Mouse (Mus musculus): ENCODE data around the gene Slc9a3r1. TPM values are rescaled to one million over a fixed set of nuclear protein-coding genes. Genes with fewer than 3 reads are reported as not detected.

The Slc9a3r1 gene
- 98.7 TPM for polyA plus RNA-seq (2021)

DNA sequence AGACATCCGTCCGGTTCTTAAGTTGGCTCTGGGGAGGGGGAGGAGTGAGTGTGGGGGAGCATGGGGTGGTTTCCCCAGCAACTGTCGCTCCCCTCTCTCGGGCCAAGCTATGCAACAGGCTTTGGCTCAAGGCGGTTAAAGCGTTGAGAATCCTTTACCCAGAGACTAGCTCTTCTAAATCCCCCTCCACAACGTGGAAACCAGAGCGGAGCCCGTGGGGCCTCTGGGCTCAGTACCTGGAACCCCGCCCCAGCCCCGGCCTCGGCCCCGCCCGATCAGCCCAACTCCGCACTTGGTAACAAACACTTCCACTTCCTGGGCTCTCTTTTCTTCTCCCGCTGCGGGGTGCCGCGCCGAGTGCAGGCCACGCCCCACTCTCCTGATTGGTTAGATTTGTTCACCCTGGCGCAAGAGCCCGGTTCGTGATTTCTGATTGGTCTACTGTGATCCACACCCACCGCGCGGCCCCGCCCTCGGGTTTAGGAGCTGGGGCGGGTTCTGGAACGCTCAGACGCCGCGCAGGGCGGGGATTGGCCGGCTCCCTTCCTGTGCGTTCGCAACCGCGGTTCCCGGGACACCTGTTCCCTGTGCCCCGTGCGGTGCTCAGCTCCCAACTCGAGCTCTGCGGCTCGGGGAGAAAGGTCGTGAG lies at the start of gene Slc9a3r1:
TSS of gene Slc9a3r1 (plus strand) at position 510 of the 649 bp plus-strand sequence.
- ATAC-seq (peak; percentile 74), DNase-seq (ENCODE audit: low read depth, low spot score) (no peak)
- no peaks in the 10 kb centered on the region for H3K27me3 ChIP-seq
- ChIA-PET POLR2A (interaction anchor here (1.0 to 2.9 kb wide), 5 partner anchors 10 to 29 kb away, joined by 3 to 16 read pairs (median 5); partner anchors contain the start of genes Nat9 and Tmem104), CTCF (interaction anchor here (1.0 to 6.3 kb wide), 4 partner anchors 9 to 26 kb away, joined by 3 to 74 read pairs (median 5); no protein-coding TSS in a partner anchor)
- TF ChIP-seq CTCF (IDR thresholded peaks at IDR 0.05) = no peak
- in situ Hi-C loops (cut with MboI; ENCODE audit: low pct_unique_long_range_greater_than_20kb) = no loop called here

DNA sequence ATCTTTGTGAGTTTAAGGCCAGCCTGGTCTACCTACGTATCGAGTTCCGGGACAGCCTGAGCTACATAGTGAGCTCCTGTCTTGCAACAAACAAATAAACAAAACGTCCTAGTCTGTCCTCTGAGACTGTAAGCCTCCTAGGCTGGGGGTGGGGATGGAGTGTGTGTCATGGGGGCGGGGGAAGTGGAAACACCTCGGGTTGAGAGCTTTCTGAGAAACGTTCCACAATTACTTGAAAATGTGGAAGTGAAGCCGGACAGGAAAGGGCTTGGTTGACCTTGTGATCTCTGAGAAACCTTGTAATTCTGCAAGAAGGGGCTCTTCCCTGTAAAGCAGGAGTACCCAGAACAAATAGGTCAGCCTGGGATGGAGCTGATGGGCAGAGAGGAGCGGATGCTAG lies 43.7 kb upstream of the Slc9a3r1 start:
- DNase-seq (ENCODE audit: low read depth, low spot score) (no peak), ATAC-seq (no peak)
- CTCF ChIA-PET = no interaction called here
- TF ChIP-seq CTCF (IDR thresholded peaks at IDR 0.05) = no peak
- in situ Hi-C loops (cut with MboI; ENCODE audit: low pct_unique_long_range_greater_than_20kb) = no loop called here
- H3K27me3 ChIP-seq = peaks cover 21% of the 10 kb centered on the region
- POLR2A ChIA-PET = no interaction called here

DNA sequence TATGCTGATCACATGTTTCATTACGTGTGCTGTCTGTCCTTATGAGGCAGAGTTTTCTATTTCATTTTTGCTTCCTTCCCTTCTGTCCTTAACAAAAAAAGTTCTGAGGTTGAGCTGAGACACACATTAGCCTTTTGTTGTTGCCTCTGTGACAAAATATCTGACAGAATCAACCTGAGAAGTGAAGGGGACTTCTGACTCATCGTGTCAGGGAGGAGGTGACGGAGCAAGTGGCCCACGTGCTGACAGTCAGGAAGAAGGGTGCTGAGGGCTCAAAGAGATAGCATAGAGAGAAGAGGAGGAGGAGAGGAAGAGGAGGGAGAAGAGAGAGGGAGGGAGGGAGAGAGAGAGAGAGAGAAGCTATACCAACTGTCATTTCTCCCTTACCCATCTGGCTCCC lies 34.7 kb upstream of the Slc9a3r1 start:
- CTCF ChIA-PET = no interaction called here
- POLR2A ChIA-PET = no interaction called here
- in situ Hi-C loops (cut with MboI; ENCODE audit: low pct_unique_long_range_greater_than_20kb) = no loop called here
- ATAC-seq (no peak), DNase-seq (ENCODE audit: low read depth, low spot score) (no peak)
- no peaks in the 10 kb centered on the region for H3K27me3 ChIP-seq
- no peak for TF ChIP-seq CTCF (IDR thresholded peaks at IDR 0.05)

DNA sequence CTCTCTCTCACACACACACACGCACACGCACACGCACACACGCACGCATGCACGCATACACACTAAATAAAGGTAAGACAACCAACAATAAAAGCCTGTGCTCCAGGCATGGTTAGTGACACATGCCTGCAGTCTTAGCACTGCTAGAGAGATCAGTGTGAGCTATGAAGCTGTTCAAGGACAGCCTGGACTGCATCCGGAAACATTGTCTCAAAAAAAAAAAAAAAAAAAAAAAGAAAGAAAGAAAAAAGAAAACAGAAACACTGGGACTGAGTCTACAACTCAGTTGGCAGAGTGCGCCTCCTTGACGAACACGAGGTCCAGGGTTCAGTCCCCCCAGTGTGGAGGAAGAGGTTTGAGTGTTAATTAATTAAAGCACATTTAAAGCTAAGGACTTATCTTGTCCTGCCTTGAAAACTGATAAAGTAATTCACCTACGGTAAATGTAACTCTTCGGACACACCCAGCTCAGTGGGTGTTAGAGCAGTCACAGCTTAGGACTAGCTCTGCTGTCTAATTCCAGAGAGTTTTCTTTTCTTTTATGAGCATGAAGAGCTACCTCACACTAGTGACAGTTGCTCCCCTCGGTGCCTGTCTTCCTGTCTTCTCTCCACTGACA lies 33.5 kb upstream of the Slc9a3r1 start:
- no peaks in the 10 kb centered on the region for H3K27me3 ChIP-seq
- POLR2A ChIA-PET = no interaction called here
- no peak for TF ChIP-seq CTCF (IDR thresholded peaks at IDR 0.05)
- DNase-seq (ENCODE audit: low read depth, low spot score) (no peak), ATAC-seq (no peak)
- CTCF ChIA-PET = no interaction called here
- in situ Hi-C loops (cut with MboI; ENCODE audit: low pct_unique_long_range_greater_than_20kb) = no loop called here

DNA sequence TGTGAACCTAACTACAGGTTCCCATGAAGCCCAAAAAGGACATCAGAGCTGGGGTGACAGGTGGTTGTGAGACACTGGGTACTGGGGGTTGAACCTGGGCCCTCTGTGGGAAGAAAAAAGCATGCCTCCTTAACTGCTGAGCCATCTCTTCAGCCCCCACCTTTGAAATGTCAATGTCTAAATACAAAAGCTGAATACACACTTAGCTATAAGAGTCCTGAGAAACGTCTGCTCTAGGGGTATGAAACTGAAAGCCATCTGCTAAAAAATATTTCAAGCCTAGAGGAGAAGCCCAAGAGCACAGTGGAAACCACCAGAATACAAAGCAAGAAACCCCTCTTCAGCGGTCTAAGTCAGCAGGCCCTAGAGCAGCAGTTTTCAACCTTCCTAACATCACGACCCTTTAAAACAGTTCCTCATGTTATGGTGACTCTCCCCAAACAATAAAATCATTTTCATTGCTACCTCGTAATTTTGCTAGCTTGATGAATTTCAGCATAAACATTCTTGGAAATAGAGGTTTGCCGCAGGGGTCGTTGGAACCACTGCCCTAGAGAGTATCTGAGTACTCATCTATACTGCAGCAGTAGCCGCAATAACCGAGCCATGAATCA lies 31.3 kb upstream of the Slc9a3r1 start:
- CTCF ChIA-PET = no interaction called here
- no peak for TF ChIP-seq CTCF (IDR thresholded peaks at IDR 0.05)
- in situ Hi-C loops (cut with MboI; ENCODE audit: low pct_unique_long_range_greater_than_20kb) = no loop called here
- no peak for DNase-seq (ENCODE audit: low read depth, low spot score)
- ATAC-seq = no peak
- no peaks in the 10 kb centered on the region for H3K27me3 ChIP-seq
- POLR2A ChIA-PET = no interaction called here

DNA sequence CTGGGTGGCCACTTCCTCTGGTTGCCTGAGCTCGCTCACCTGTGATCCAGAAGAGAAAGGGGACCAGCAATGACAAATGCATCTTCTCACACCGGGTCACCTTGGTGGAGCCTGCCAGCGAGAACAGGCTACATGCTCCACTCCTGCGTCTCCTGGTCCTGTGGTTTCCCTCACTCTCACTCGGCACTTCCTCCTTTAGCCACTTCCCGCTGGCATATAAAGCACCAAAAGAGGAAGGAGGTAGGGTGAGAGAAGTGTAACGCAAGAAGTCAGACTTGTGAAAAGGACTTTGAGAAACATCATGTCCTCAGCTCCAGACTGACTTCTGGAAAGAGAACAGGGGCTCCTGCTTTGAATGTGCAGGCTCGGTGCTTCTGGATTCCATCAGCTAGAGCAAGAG lies 29.3 kb upstream of the Slc9a3r1 start, which contains the start of gene Cd300lf:
TSS of gene Cd300lf (minus strand) at position 193 of the 400 bp plus-strand sequence.
- in situ Hi-C loops (cut with MboI; ENCODE audit: low pct_unique_long_range_greater_than_20kb) = no loop called here
- peaks cover 4% of the 10 kb centered on the region for H3K27me3 ChIP-seq
- ATAC-seq (no peak), DNase-seq (ENCODE audit: low read depth, low spot score) (no peak)
- ChIA-PET POLR2A (no interaction called here), CTCF (no interaction called here)
- TF ChIP-seq CTCF (IDR thresholded peaks at IDR 0.05) = no peak

DNA sequence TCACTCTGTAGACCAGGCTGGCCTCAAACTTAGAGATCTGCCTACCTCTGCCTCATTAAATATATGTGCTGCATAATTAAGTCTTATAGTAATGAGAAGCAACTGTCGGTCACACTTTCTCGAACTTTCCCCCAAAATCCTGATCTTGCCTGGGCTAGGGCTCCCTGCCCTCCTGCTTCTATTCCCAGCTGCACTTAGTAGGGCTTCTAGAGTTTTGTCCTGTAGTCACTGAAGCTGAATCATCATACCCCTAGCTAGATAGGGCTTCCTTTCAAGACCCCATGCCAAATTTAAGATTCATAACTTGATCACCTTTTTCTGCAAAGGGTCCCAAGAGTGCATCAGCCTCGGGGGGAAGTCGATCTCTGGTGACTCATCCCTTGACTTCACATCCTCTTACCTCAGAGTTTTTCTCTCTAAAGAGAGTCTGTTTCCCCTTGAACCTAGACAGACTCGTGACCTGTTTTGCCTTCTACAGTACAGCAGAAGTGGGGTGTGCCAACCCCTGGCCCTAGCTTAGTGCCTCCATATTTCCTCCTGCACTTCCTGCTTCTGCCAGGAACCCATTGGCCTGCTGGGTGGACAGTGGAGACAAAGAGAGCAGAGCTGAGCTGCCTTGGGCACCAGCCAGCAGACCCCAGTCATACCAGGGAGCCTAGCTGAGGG lies 24.4 kb upstream of the Slc9a3r1 start:
- DNase-seq (ENCODE audit: low read depth, low spot score) = no peak
- H3K27me3 ChIP-seq = peaks cover 4% of the 10 kb centered on the region
- CTCF ChIA-PET = interaction anchor here (1.1 to 1.8 kb wide), 2 partner anchors 15 to 73 kb away, joined by 3 to 5 read pairs; no protein-coding TSS in a partner anchor
- no peak for ATAC-seq
- in situ Hi-C loops (cut with MboI; ENCODE audit: low pct_unique_long_range_greater_than_20kb) = no loop called here
- no peak for TF ChIP-seq CTCF (IDR thresholded peaks at IDR 0.05)
- POLR2A ChIA-PET = no interaction called here

DNA sequence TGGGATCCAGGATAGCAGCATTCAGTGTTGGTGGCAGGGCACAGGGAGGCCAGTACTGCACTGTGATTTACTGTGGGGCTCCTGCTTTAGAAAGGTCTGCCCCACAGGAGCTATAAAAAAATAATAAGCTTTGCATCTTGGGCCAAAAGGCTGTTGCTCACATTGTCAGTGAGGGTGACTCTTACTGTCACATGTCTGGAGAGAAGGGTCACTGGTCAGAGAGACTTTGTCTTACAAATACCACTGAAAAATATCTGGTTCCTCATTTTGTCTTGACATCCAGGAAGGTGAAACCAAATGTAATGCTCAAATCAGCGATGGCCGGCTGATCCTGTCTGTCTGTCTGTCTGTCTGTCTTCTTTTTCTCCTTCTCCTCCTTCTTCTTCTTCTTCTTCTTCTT lies 21.2 kb upstream of the Slc9a3r1 start:
- no peak for TF ChIP-seq CTCF (IDR thresholded peaks at IDR 0.05)
- DNase-seq (ENCODE audit: low read depth, low spot score) (no peak), ATAC-seq (no peak)
- CTCF ChIA-PET = no interaction called here
- H3K27me3 ChIP-seq = peaks cover 4% of the 10 kb centered on the region
- in situ Hi-C loops (cut with MboI; ENCODE audit: low pct_unique_long_range_greater_than_20kb) = no loop called here
- POLR2A ChIA-PET = no interaction called here

DNA sequence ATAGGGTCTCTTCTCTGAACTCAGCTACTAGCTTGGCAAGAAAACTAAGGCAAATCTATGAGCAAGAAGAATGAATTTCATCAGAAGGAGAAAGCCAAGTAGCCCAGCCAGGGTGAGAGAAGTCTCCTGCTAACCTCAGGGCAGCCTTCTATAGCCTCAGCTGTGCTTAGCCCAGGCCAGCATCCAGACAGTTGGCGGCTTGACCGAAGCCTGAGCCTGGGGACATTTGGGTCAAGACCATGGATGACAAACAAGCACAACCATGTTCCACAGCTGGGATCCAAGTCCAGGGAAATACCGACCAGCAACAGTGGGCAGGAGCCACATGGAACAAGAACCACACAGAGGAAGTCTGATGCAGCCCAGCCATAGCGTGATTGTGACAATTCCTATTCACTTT lies 15.3 kb upstream of the Slc9a3r1 start:
- no peaks in the 10 kb centered on the region for H3K27me3 ChIP-seq
- in situ Hi-C loops (cut with MboI; ENCODE audit: low pct_unique_long_range_greater_than_20kb) = no loop called here
- no peak for TF ChIP-seq CTCF (IDR thresholded peaks at IDR 0.05)
- ChIA-PET POLR2A (no interaction called here), CTCF (no interaction called here)
- ATAC-seq (no peak), DNase-seq (ENCODE audit: low read depth, low spot score) (no peak)

DNA sequence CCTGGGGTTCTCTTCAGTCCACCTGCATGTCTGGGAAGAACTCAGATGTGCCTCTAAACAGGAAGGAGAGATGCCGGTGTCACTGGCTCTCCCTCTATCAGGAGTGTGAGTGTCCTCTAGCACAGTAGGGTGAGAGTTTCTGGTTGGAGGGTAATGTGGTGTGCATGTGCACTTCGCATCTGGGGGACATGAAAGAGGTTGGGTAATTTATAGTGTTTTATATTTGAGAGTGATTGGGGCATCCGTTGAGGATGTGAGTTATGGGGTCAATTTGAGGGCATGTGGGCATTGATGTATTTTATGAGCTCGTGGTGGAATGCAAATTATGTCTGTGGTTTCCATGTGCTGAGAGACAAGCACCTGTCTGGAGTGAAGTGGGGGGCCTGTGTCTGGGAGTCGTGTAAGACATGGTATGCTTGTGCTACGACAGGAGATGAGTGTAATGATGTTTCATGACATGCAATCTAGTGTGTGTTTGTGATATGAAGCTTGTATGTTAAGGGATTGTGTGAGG lies 12.3 kb upstream of the Slc9a3r1 start:
- in situ Hi-C loops (cut with MboI; ENCODE audit: low pct_unique_long_range_greater_than_20kb) = no loop called here
- TF ChIP-seq CTCF (IDR thresholded peaks at IDR 0.05) = no peak
- DNase-seq (ENCODE audit: low read depth, low spot score) = no peak
- CTCF ChIA-PET = interaction anchor here (1.7 kb wide), 1 partner anchor 59 kb away, joined by 3 read pairs; the partner anchor contains the start of gene Rab37
- no peak for ATAC-seq
- H3K27me3 ChIP-seq = peaks cover 13% of the 10 kb centered on the region
- POLR2A ChIA-PET = no interaction called here
